Mouse (Mus musculus) E14TG2a.4 (cell line): ENCODE data around the gene Nrxn1.

Experiments
- CTCF ChIP-seq: conservative IDR thresholded peaks from 2 replicates; pipeline ENCODE4 v1.5.1; 2014; ENCODE audit warnings: low read length
- NANOG ChIP-seq: IDR thresholded peaks from 2 replicates; pipeline ENCODE4 v1.6.1; 2014; ENCODE audit warnings: borderline replicate concordance, low read length, mixed read lengths
- POU5F1 ChIP-seq: IDR thresholded peaks from 2 replicates; pipeline ENCODE4 v1.6.1; 2014; ENCODE audit warnings: low read length, borderline replicate concordance

DNA sequence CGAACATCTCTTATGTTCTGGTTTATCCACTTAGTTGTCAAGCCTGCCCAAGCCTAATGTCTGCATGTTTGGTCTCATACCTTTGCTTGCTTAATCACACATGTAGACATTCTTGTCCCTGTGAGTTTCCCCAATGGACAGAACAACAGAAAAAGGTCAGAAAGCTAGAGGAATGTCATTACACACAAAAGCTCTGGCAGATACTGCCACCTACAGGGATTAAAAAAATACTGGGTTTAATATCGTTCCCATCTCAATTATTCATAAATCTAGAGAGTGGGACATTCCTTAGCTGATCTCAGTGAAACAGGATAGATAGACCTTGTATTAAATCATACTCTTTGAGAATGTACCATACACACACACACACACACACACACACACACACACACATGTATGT, 823.7 kb downstream of the Nrxn1 start:
- no peak for TF ChIP-seq CTCF
- TF ChIP-seq NANOG, result no peak
- TF ChIP-seq POU5F1, result no peak
